Mouse (Mus musculus) testis, postnatal 14 days (tissue): ENCODE measurements around the gene Slamf9.

Experiments
- DNase-seq: peaks from one replicate; pipeline ENCODE4 v3.0.0; 2021; ENCODE audit warnings: low spot score

Slamf9 gene

GRCm38 (mm10) chr1:172462534-172462933 is 12.6 kb upstream of the Slamf9 start:
- no peak for DNase-seq

GRCm38 (mm10) chr1:172463387-172464333 is 11.5 kb upstream of the Slamf9 start:
- DNase-seq, result no peak

DNA sequence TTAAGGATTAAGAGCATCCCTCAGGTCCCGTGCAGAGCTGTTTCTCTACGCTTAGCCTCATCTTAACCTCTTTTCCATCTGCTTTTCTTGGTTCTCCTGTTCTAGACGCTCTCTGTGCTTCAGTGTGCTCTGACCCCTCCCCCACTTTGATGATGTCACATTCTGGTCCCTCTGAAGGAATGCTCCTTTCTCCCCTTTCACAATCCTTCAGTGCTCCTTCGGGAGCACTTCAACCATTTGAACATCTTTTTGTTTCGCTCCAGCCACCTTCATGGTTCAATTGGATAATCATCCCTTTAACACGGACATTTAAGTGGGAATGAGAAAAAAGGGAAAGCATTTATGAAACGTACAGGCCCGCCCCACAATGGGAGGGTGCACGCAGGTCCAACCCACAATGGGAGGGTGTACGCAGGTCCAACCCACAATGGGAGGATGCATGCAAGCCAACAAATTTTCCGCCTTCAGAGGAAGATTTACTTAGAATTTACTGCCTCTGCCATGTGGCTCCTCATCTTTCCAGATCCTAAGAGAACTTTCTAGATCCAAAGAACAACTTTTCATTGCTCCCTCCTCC is 6.8 kb upstream of the Slamf9 start:
- DNase-seq, result no peak

- DNase-seq, result no peak
Measured at GRCm38 (mm10) chr1:172469373-172469772, 5.8 kb upstream of the Slamf9 start.

DNA sequence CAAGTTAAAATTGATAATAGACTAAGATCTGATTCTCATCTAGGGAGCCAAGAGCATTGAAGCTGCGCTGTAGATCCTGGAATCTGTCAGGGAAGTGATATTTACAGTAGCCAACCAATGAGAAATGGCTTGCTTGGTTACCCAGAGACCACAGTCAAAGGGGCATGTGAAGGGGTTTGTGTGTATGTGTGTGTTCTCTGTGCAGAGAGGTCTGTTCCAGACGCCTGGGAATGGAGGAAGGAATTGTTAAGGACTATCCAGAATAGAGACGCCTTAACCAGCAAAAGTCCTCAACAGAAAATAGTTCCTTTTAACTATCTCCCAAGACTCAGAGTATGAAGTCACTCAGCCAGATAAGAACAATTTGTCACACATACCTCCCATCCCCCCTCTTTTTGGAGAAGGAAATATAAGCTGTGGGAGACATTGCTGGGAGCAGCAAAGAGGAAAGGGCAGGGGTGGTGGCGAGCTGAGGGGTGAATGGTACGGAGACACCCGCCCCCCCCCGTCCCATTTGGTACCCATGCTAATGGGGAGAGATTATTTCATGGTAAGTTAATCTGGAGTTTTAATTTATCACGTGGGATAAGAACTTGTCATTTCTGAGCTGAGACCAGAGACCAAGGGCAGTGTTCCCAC is 5.2 kb upstream of the Slamf9 start:
- DNase-seq, result no peak

DNA sequence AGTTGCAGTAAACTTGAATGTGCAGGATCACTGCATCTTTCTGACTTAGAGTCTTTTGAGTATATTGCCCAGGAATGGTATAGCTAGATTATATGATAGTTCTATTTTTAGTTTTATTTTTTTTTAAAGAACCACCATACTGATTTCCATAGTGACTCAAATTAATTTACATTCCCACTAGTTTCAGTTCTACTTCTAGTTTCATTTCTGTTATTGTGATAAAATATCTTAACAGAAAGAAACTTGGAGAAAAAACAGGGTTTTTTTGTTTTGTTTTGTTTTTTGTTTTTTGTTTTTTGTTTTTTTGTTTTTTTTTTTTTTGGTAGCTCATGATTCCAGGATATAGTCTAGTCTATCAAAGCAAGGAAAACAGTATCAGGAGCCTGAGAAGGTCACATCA is 2.2 kb upstream of the Slamf9 start:
- DNase-seq, result no peak

DNA sequence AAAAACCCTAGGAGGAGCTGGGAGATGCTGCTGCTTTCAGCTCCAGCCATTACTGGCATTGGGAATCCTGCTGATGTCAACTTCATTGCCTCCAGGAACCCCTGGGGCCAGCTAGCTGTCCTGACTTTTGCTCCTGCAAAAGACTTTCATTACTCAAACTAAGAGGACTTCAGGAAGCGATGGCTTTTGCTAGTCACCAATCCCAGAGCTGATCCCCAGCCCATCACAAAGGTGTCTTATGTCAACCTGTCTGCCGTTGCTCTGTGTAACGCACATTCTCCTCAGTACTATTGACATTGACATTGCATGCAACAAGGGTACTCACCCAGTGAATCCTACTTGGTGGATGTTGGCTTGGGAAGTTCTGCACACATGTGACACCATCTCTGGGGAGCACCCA is 962 bp upstream of the Slamf9 start:
- DNase-seq, result no peak

- no peak for DNase-seq
Measured at GRCm38 (mm10) chr1:172478020-172478419, 2.9 kb downstream of the Slamf9 start.

DNA sequence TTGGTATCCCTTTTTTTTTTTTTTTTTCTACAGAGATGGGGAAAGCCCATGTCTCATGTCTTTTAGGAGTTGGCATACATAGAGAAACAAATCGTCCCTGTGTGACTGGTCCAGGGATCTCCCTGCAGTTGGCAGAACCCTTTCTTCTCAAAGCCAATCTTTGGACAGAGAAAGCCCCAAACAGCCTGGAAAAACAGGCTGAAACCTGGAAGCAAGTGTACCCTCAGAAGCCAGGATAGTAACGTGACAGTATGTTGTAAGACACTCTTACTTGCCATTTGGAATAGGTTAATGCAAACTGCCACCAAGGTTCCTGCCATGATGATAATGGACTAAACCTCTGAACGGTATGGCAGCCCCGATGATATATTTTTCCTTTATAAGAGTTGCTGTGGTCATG is 5.2 kb downstream of the Slamf9 start:
- no peak for DNase-seq

GRCm38 (mm10) chr1:172481111-172481510 is 6.0 kb downstream of the Slamf9 start:
- no peak for DNase-seq

- peak; percentile 86 for DNase-seq
Measured at GRCm38 (mm10) chr1:172481540-172482280, 6.6 kb downstream of the Slamf9 start, which contains the start of gene Igsf9. Gene Igsf9 (plus strand): TSS chr1:172481788.

- no peak for DNase-seq
Measured at GRCm38 (mm10) chr1:172482518-172483360, 7.6 kb downstream of the Slamf9 start.

DNA sequence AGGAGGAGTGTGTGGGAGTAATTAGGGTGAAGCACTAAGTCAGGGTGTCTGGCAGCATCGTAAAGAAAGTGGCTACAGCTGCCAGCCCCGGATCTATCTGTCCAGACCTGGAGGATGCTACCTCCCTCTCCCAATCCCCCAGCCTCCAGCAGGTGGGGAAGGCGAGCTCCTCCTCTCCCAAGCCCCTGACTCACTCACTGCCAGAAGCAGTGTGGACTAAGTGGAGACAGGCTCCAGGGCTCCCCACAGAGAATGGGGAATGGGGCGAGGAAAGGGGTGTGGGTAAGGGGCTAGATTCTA is 8.2 kb downstream of the Slamf9 start:
- DNase-seq, result no peak

DNA sequence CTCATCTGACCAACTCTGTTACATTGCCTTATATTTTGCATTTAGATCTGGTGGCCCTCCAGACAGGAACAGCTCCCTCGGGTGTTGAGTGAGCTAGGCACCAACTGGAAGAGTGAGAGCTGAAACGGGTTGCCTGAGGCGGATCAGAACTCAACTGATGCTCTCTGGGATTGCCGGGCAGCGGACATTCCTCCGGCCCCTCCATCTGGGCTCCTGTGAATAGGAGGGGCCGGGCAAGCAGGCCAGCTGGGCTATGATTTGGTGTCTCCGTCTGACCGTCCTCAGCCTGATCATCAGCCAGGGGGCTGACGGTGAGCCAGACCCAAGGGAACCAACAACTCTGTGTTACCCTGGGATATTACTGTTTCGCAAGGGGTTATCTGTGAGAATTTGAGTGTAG is 9.1 kb downstream of the Slamf9 start:
- no peak for DNase-seq

DNA sequence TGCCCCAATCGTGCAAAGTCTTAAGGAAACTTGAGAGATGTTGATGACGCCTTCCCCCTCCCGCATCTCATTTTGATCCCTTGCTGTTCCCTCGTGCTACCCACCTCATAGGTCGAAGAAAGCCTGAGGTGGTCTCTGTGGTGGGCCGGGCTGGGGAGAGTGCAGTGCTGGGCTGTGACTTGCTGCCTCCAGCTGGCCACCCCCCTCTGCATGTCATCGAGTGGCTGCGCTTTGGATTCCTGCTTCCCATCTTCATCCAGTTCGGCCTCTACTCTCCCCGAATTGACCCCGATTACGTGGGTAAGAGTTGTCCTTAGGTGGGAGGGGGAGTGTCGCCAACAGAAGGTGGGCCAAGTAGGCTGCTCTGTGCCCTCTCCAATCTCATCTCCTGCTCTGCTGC is 9.5 kb downstream of the Slamf9 start:
- DNase-seq, result no peak

DNA sequence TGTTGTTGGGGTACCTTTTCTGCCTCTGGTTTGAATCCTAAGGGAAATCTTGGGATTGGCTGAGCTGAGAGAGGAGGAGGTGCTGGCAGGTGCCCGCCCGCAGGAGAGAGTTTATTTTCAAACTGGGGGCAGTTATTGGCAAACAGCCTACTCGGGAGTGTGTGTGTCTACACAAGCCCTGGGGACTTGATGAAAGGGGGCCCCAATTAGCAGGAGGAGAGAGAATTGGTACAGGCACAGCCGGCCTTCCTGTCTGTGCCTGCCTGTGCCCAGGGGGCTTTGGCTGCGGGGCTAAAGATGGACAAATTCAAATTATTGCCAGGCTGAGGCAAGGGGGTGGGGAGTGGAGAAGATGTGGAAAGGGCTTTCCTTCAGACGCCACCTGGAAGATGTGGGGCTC is 10.7 kb downstream of the Slamf9 start:
- no peak for DNase-seq

- no peak for DNase-seq
Measured at GRCm38 (mm10) chr1:172486236-172486635, 11.1 kb downstream of the Slamf9 start.

GRCm38 (mm10) chr1:172486651-172487050 is 11.5 kb downstream of the Slamf9 start:
- DNase-seq, result no peak

DNA sequence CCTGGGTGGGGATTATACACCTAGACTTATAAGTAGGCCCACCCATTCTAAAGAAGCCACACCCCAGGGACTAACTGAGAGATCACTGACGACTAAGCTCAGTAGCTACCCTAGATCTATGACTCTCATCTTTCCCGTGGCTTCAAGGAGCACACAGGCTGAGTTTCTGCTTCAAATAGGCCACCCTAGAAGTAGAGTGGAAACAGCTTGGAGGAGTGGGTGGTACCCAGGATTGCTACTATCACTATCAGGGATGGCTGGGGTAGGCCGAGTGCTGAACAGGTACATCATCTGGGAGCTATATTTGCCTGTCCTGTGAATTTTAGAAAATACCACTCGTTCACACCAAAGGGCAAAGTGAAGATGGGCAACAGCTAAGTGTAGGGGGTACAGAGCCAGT is 12.7 kb downstream of the Slamf9 start:
- no peak for DNase-seq

DNA sequence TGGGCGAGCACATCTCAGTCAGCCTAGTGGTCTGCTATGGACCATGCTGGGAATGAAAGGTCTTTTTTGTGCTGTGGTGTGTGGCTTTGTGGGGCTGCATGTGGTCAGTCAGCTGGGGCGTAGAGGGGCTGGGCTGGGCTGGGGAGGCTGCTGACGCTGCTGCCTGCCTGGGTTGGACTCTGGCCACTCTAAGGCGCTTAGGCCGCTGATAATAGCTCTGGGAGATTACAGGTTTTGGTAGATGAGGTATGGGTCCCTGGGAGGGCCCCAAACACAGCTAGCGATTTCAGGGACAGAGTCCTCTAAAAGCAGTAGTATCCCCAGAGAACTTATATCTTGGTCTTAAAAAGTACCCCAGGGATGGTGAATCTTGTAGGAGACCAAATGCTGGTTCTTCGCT is 13.7 kb downstream of the Slamf9 start:
- DNase-seq, result no peak

DNA sequence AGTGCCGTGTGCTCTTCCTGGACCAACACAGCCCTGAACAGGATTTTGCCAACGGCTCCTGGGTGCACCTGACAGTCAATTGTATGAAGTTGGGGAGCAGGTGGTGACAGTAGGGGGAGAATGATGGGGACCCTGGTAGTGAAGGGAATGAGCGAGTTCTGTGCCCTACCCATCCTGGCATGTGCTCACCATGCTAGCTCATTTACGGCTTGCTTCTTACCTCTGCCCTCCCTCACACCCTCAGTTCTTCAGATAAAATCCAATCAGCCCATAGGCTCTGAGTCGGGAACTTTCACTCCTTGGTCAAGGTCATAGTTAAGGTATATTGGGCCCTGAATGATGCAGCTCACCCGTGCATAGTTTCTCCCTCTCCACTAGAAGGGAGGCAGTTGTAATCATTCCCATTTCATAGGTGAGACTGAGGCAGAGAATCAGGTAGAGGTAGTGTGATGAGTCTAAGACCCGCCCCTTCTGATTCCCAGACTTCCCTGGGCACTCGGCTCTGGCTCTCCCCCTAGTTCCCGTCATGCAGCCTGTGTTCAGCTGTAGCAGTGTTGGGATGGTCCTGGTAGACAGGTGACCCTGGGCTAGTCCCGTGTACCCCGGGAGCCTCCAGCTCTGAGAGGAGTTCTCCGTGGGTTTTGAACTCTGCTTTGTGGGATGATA is 14.6 kb downstream of the Slamf9 start:
- no peak for DNase-seq
